ENCODE assay signal across 5 mouse cellular contexts in genomic region chr1:11573462-11573861, GRCm38 (mm10).
"Had no signal": no experiment of that assay in that cellular context is flagged by ENCODE, and none has a peak within 500 bp of the region (broad histone marks: within the 10 kb centered on the region; RNA-seq: fewer than 3 reads in every experiment).

No protein-coding gene starts in this region.

- DNase-seq: kidney, adult 2 months; kidney, postnatal 14 days; lung, adult 2 months; lung, postnatal 36 days; thymus, postnatal 36 days had no signal
